Mouse (Mus musculus) stomach, postnatal 0 days (tissue): ENCODE data around the gene Lrrc49.

Experiments used
- CTCF ChIP-seq: IDR thresholded peaks from 2 replicates; pipeline ENCODE4 v1.5.1; 2016; ENCODE audit warnings: antibody characterized with exemption, low read depth, mild to moderate bottlenecking, moderate library complexity
- EP300 ChIP-seq: optimal IDR thresholded peaks from 2 replicates; pipeline ENCODE3; 2016; ENCODE audit warnings: antibody characterized with exemption

DNA sequence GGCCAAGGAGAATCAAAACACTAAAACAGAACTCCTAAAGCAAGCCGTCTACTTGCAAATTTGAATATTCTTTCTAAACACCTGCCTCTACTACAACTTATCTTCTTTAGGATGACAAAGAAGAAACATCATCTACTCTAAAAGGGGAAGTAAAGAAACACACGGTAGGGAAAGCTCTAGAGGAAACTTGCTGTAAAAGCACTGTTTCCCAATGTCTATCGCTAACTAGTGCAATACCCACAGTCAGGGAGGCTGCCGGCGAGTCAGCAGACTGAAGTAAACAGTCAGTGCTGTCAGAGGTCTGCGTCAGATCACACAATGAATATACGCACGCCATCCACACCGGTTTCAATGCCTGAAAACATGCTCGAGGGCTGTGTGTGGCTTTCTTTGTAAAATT lies 86.0 kb downstream of the Lrrc49 start:
- TF ChIP-seq EP300 (no peak), CTCF (no peak)
